Mouse (Mus musculus): ENCODE data around the gene Psmd3.
"Not testable (repeated sequence)": the region's sequence is repeated elsewhere in the genome, so short reads cannot be mapped to it uniquely, and the experiment has no call there.

The Psmd3 gene

GRCm38 (mm10) chr11:98693201-98693600 is 10.8 kb downstream of the Psmd3 start:
- DNase-seq: no peak

DNA sequence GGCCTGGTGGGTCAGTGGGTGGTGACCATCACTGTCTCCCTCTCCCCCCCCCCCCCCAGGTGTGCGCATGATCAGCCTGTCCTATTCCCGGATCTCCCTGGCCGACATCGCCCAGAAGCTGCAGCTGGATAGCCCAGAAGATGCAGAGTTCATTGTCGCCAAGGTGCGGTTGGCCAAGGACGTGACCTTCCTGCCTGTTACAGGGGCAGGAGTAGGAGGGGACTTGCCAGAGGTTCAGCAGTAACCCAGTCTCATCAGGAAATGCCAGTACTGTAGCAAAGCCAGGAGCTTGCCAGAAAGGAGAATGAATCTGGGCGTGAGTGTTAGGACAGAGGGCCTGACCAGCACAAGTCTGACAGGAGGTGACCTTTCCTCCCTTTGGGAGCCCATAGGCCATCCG is 11.4 kb downstream of the Psmd3 start:
- DNase-seq: no peak

GRCm38 (mm10) chr11:98694301-98694700 is 11.9 kb downstream of the Psmd3 start:
- DNase-seq: no peak

- no peak for DNase-seq
Observed at GRCm38 (mm10) chr11:98695408-98695807, 13.1 kb downstream of the Psmd3 start.

DNA sequence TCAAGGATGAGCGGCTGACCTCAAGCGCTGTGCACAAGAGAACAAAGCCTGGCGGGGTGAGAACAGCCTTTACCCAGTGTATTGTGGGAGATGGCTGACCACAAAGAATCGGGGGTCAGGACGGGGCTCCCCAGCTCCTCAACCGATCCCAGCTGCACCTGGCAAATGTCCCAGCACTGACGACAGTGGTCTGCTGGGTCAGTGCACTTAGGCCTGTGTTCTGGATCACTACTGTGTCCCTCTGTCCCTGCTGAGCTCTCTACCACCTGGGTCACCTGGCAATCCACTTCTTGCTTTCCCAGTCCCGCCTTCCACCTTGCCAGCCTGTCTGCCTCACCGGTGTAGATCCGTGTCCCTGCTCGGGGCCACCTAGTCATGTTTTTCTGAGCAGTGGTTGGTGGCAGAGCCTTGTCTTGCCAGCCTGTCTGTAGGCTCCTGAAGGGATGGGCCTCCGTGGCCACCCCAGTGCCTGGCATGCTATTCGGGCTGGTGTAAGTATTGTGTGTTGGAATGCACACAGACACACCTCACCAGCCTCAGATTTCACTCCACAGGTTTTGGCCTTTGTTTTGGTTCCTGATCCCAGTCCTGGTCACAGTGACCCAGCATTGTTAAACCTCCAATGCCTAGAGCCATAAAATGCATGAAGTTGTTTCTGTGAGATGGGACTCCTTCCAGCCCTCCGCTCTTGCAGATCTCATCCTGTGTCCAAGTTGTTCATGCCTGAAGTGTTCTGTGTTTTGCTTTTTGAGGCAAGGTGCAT is 14.3 kb downstream of the Psmd3 start:
- no peak for DNase-seq

- no peak for DNase-seq
Observed at GRCm38 (mm10) chr11:98697225-98697624, 14.9 kb downstream of the Psmd3 start.

DNA sequence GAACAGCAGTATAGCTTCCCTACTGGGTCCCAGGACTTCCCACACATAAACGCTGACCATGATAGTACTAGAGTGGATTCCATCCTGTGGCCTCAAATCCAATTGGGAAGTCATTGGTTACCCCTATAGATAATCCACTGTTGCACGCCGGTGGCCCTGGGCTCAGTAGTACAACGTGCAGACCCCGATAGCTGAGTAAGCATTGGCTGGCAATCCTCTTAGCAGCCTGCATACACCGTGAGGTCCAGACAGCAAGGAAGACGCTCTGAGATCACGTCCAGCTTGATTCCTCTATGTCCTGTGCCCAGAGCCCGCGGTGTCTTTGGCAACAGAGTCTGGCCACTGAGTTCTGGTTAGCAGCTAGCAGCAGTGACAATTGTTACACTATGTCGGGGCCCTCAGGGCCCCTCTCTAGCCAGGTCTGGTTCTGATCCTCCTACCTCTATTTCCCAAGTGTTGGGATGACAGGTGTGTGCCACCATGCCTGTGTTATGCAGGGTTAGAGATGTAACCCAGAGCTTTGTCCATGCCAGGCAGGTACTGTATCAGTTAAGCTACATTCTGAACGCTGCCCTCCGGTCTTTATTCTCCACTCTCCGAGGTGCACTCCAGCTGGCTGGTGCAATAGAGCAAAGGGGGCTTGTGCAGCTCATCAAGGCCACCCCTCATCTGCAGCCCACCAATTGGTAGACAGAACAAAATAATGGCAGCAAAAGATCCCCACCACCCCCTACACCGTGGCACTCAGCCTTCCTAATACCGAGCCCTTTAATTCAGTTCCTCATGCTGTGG is 16.7 kb downstream of the Psmd3 start:
- DNase-seq: no peak

DNA sequence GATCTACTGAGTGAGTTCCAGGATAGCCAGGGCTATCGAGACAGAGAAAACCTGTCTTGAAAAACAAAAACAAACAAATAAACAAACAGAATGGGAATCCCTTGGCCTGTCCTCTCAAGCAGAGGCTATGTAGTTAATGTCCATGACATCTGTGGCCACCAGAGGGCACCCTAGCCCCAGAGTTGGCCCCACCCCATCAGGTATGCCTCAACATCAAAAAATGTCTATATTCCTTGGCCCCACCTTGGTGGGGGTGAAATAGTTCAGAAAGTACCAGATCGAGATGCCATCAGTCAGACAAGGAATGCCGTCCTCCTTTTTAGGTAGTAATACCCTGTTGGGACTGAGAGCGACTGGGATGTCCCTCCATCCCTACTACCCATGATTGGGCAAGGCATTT is 17.6 kb downstream of the Psmd3 start:
- peak; percentile 67 to 87 for DNase-seq

DNA sequence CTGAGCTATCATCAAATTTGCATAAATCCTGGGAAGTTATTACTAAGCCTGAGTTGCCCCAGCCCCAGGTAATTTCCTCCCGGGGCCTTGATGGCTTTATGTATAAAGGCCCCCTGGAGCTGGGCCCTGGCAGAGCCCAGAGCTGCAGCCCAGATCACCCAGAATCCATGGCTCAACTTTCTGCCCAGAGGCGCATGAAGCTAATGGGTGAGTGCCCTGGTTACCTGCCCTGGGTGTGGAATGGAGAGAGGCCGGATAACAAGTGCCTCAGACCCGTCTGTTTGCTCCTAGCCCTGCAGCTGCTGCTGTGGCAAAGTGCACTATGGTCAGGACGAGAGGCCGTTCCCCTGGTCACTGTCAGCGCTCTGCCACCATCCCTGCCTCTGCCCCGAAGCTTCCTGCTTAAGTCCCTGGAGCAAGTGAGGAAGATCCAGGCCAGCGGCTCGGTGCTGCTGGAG is 18.9 kb downstream of the Psmd3 start, which contains the start of gene Csf3:
Gene Csf3, plus strand, starts transcription at position 51 of the 458 bp plus-strand sequence.
- no peak for DNase-seq

DNA sequence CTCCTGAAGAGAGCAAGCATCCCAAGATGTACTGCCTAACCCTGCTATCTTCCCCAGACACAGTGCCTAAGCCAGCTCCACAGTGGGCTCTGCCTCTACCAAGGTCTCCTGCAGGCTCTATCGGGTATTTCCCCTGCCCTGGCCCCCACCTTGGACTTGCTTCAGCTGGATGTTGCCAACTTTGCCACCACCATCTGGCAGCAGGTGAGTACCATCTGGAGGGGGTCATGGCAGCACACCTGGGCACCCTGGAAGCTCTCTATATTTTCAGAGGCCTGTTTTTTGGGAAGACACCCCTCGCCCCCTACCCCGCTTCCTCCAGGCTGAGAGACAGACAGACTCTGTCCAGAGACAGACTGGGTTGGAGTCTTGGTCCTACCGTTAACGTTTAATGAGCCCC is 20.0 kb downstream of the Psmd3 start:
- DNase-seq: no peak

DNA sequence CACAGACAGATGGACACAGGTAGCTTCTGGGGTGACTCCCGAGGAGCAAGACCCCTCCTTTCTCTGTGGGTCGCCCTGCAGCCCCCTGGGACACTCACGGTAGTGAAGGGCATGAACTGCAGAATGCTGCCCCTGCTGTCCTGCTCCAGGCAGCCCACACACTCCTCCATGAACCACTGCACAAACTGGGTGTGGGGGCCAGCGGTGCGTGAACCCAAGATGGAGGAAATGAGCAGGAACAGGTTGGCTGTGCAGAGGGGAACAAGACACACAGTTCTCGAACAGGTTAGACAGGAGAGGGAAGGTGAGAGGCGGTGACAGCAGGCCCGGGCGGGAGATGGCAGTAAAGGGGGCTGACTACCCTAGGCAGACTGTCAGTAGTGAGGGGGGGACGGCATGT is 22.7 kb downstream of the Psmd3 start:
- DNase-seq: no peak

DNA sequence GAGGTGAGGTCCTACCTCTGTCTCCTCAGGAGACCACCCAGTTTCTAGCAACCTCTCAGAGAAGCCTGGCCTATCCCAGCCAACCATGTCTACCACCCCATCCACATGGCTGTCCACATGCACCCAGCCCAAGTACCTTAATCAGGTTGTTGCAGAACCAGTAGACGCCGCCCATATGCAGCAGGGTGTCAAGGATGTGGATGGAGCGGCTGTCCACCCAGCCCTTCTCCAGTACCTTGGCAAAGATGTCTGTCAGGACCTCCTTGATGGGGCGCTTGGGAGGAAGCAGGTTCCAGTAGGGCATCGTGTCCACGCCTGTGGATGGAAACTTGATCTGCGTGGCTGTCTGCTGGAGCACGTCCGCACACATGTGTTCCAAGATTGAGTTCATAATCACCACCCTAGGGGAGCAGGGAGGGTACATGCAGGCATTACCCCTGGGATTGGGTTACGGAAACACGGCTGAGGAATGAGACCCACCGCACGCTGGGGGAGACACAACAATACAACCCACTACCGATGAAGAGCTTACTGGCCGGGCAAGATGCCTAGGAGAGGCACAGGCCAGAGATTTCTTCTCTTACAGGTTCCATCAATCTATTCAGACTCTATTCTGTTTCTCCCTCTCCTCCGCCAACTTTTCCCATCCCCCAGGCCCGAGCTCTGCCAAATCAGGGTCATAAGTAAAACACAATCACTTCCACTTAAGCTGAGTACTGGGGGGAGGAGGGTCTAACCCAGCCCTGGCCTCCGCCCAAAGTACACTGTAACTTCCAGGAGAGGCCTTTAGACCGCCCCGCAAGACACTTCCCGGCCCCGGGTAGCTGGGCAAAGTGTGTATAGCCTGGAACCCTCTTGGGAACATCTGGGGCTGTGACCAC is 25.3 kb downstream of the Psmd3 start:
- DNase-seq: peak; percentile 54 to 68

- DNase-seq: peak in 1 of 2 experiments; percentile 67
Observed at GRCm38 (mm10) chr11:98708282-98708956, 26.1 kb downstream of the Psmd3 start.

- DNase-seq: peak; percentile 76 to 84
Observed at GRCm38 (mm10) chr11:98709001-98709741, 26.8 kb downstream of the Psmd3 start.

GRCm38 (mm10) chr11:98710416-98711045 is 28.2 kb downstream of the Psmd3 start:
- peak; percentile 78 to 88 for DNase-seq

GRCm38 (mm10) chr11:98711046-98711434 is 28.7 kb downstream of the Psmd3 start:
- no peak for DNase-seq

DNA sequence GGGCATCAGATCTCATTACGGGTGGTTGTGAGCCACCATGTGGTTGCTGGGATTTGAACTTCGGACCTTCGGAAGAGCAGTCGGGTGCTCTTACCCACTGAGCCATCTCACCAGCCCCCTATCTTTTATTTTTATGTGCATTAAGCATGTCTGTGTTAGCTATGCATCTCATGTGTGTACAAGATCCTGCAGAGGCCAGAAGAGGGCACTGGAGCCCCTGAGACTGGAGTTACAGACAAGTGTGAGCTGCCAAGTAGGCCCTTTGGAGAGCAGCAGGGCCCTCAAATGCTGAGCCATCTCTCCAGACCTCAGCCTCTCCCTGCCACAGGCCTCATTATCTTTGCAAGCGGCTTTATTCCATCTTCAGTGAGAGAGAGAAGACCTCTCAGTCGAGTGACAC is 29.7 kb downstream of the Psmd3 start:
- not testable (repeated sequence) for DNase-seq

- no peak for DNase-seq
Observed at GRCm38 (mm10) chr11:98713703-98714102, 31.3 kb downstream of the Psmd3 start.

DNA sequence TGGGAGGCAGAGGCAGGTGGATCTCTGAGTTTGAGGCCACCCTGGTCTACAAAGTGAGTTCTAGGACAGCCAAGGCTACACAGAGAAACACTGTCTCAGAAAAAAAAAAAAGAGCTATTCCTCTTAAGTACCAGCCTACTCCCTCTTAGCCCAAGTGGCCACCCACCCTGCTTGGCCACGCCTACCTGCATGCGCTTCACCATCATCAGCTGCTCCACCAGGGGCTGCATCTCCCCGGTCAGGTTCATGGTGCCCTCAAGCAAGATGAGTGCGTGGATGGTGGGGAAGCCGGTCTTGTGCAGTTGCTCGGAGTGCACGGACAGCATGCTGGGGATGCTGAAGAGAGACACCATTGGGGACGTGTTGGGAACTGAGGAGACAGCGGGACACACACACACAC is 33.6 kb downstream of the Psmd3 start:
- DNase-seq: no peak

GRCm38 (mm10) chr11:98717904-98718303 is 35.5 kb downstream of the Psmd3 start:
- peak; percentile 54 to 68 for DNase-seq

DNA sequence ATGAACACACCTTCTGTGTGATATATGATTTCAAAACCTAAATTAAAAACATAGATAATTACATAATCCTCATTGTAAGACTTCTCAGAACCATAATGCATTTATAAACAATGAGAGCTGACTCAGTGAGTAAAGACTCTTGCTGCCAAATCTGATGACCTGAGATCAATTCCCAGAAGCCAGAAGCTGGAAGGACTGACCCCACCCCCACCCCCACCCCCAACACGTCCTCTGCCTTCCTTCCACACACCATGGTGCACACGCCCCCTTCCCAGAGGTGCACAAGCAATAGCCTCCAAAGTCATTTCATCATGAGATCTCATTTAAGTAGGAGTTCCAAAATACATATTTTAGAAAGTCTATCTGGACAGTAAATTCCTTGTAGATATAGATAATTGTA is 38.4 kb downstream of the Psmd3 start:
- no peak for DNase-seq
